Mouse (Mus musculus) kidney, adult 2 months (tissue): ENCODE measurements at regions not wholly inside any gene's neighbourhood (a gene's known extent, or its start where the extent isn't known, plus 50 kb on each side); places are given as distances from the start of the nearest gene placed in this dataset.

Source experiments
- CTCF ChIP-seq: fragments of 200-500 bp; conservative IDR thresholded peaks from 2 replicates; pipeline ENCODE4 v1.5.1; 2011; ENCODE audit warnings: low read depth, mild to moderate bottlenecking, control low read depth, low read length, moderate library complexity, mixed read lengths; ENCODE audit not compliant: insufficient read depth, insufficient read length
- POLR2A ChIP-seq: fragments of 200-500 bp; IDR thresholded peaks from one replicate; pipeline ENCODE4 v1.6.1; 2011; ENCODE audit warnings: low read depth, low read length, control low read depth

GRCm38 (mm10) chr6:126365495-126365894 lies 169.7 kb downstream of the Kcna5 start:
- TF ChIP-seq POLR2A = no peak
- TF ChIP-seq CTCF = no peak
